Mouse (Mus musculus): Measurements from ENCODE around the gene Farp1.

Farp1 gene

GRCm38 (mm10) chr14:121311083-121311482, 276.1 kb downstream of the Farp1 start:
- no peak for DNase-seq (ENCODE audit: low read depth, low spot score)

DNA sequence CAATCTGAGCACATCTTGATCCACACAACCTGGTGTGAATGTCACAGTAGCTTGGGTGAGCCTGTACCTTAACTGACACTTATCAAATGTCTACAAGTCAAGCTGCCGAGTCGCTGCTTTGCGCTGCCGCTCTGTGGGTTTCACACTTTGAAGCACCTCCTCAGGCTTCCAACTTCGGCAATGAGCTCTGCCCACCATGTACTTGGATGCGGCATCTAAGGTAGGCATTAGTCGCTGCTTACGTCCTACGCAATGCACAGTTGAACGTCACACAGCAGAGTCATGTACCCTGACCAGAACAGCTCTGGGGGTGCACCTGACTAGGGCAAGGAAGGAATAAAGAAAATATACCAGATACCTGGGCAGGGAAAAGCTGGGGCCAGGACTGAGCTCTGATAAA, 278.3 kb downstream of the Farp1 start:
- DNase-seq (ENCODE audit: low read depth, low spot score), result no peak

GRCm38 (mm10) chr14:121314934-121315333, 279.9 kb downstream of the Farp1 start:
- DNase-seq (ENCODE audit: low read depth, low spot score), result no peak

DNA sequence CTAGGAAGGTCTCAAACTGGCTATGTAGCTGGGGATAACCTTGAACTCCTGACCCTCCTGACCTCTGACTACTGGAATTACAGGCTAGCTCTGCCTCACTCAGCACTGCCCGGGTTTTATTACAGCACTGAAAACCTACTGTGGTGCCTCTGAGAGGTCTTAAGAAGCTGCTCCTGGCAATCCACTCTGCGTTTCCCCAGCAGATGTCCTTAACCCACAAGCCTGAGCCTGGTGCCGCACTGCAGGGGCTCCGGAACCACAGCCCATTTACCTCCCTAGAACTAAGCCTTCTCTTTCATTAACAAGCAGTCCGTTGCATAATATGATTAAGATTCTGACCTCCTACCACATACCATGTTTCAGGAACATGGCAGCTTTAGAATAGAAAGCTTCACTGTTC, 281.1 kb downstream of the Farp1 start:
- no peak for DNase-seq (ENCODE audit: low read depth, low spot score)

GRCm38 (mm10) chr14:121316631-121317311, 281.8 kb downstream of the Farp1 start:
- DNase-seq (ENCODE audit: low read depth, low spot score), result no peak

DNA sequence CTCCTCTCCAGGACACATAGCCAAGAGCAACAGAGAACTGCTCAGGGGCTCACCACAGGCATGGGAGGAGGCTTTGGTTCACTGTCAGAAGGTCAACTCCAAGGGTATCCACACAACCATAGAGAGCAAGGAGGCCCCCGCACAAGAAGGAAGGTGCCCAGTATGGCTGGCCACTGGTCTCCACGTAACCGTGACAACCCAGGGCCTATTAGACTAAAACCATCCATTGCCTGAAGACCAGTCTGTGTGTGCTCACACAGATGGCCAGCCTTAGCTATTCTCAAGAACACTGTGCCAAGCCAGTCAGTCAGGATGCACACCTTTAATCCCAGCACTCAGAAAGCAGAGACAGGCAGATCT, 282.3 kb downstream of the Farp1 start:
- no peak for DNase-seq (ENCODE audit: low read depth, low spot score)

DNA sequence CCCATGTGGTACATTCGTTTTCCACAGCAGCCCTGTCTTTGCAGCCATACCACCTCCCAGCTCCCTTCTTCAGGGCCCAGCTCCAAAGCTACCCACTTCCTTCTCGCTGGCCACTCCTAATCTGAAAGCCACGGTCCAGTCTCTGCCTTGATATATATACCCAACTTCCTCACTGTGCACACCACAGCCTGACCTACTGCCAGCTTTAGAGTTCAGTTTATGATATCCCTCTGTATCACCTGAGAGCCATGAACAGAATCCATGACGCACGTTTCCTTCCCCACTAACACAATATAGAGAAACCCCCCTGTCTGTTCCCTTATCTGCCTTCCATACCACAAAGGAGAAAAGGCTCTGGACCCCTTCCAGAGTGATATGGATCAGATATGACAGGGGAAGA, 283.4 kb downstream of the Farp1 start:
- no peak for DNase-seq (ENCODE audit: low read depth, low spot score)

DNA sequence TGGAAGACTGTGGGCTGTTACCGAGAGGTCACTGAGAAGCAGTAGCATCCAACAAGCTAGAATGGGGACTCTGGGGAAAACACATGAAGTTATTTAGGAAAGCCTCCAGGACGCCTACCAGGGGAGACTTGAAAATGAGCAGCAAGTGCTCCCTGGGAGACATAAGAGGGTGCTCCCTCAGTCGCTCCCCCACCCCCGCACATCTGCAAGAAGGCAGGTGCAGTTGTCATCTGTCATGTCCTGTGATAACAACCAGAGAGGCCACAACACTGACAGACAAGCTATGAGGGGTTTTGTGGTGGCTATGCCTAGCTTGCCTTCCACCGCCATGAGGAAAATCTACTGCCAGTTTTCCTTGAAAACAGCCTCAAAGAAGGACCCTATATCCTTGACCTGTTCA, 287.1 kb downstream of the Farp1 start:
- DNase-seq (ENCODE audit: low read depth, low spot score), result no peak

DNA sequence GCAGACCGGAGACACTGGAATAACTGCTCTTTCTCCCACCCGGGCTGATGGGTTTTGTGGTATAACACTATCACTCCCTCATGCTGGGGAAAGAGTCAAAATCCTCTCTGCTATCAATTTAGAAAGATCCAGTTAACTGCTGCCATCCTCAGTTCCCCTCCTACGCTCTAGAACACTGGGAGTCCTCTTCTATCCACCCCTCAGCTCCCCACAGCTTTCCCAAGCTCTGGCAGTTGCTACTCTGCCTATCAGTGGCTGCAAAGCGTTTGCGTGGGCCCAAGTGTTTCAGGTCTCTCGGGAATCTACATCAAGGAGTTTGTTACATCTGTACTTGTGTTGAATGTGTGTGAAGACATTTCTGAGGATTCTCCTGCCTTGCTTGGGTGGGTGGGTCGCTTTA, 287.6 kb downstream of the Farp1 start:
- no peak for DNase-seq (ENCODE audit: low read depth, low spot score)

- no peak for DNase-seq (ENCODE audit: low read depth, low spot score)
These were observed 289.7 kb downstream of the Farp1 start for GRCm38 (mm10) chr14:121324521-121325330.

- no peak for DNase-seq (ENCODE audit: low read depth, low spot score)
These were observed 291.4 kb downstream of the Farp1 start for GRCm38 (mm10) chr14:121326432-121326831.

DNA sequence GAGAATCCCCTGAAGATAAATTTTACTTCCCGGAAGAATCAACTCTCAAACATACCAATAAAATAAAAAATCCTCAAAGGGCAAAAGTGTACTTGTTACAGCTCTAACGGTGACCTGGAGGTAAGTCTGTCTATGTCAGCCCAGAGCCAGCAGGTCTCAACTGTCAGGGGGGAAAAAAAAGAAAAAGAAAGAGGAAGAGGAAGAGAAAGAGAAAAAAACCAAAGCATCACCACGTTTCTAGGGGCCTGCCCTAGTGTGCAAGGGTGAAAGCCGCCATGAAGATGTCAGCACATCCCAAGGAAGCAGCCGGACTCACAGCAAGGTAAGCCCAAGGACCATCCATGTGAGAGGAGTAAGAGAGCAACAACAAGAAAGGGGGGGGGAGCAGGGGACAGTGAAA, 293.9 kb downstream of the Farp1 start:
- no peak for DNase-seq (ENCODE audit: low read depth, low spot score)

GRCm38 (mm10) chr14:121329401-121330089, 294.5 kb downstream of the Farp1 start:
- DNase-seq (ENCODE audit: low read depth, low spot score), result no peak

GRCm38 (mm10) chr14:121330090-121330408, 295.0 kb downstream of the Farp1 start:
- DNase-seq (ENCODE audit: low read depth, low spot score), result no peak
